Mouse (Mus musculus): ENCODE data around the gene Gfi1b. TPM values are rescaled to one million over a fixed set of nuclear protein-coding genes. Genes with fewer than 3 reads are reported as not detected.

Gene Gfi1b
- total and polyA plus RNA-seq, 3 experiments, result 82.9 to 277 (median 194) TPM

- Histone ChIP-seq H3K4me1 (ENCODE audit: control insufficient read depth in 1 of 2, insufficient read depth in 2 of 2, low read length in 2 of 2) (no peaks in the 10 kb centered on the region), H3K9me3 (replicated peaks; ENCODE audit: insufficient read depth, low read length) (no peaks in the 10 kb centered on the region), H3K27ac (ENCODE audit: control insufficient read depth, low read depth, low read length) (no peak overlapping the region), H3K27me3 (ENCODE audit: control insufficient read depth in 1 of 2, insufficient read depth in 2 of 2, low read length in 2 of 2) (no peaks in the 10 kb centered on the region), H3K36me3 (ENCODE audit: control insufficient read depth in 1 of 2, insufficient read depth in 2 of 2, low read length in 2 of 2) (no peaks in the 10 kb centered on the region), H3K9ac (ENCODE audit: control insufficient read depth, low read depth, low read length, poor library complexity, severe bottlenecking) (no peak overlapping the region), H3K79me2 (ENCODE audit: control insufficient read depth, insufficient read depth, low read length, poor library complexity) (no peaks in the 10 kb centered on the region), H3K4me3 (ENCODE audit: control insufficient read depth in 1 of 2, insufficient read depth in 1 of 2, low read depth in 2 of 2, low read length in 2 of 2) (no peak overlapping the region)
- no peak for DNase-seq (ENCODE audit: low read depth, low spot score)
- no peak for TF ChIP-seq TCF12 (IDR thresholded peaks at IDR 0.05; ENCODE audit: low read depth, low read length)
- no peak for TF ChIP-seq SIN3A (IDR thresholded peaks at IDR 0.05; ENCODE audit: low read length)
- TF ChIP-seq BHLHE40 (IDR thresholded peaks at IDR 0.05; ENCODE audit: borderline replicate concordance, low read depth, low read length), result no peak
- TF ChIP-seq GABPA (IDR thresholded peaks at IDR 0.05; ENCODE audit: low read depth, low read length), result no peak
- TF ChIP-seq CHD1 (IDR thresholded peaks at IDR 0.05; ENCODE audit: low read depth, low read length), result no peak
- TF ChIP-seq USF1 (IDR thresholded peaks at IDR 0.05; ENCODE audit: low read depth, low read length), result no peak
- no peak for TF ChIP-seq JUND (IDR thresholded peaks at IDR 0.05; ENCODE audit: low read depth, low read length)
- TF ChIP-seq NRF1 (IDR thresholded peaks at IDR 0.05; ENCODE audit: insufficient read depth, low read depth, low read length, poor library complexity, severe bottlenecking), result no peak
- TF ChIP-seq TAL1 (IDR thresholded peaks at IDR 0.05; ENCODE audit: low read length), result no peak
- no peak for TF ChIP-seq MYC (IDR thresholded peaks at IDR 0.05; ENCODE audit: low read depth, low read length)
- no peak for TF ChIP-seq USF2 (IDR thresholded peaks at IDR 0.05; ENCODE audit: borderline replicate concordance in 1 of 2, insufficient read depth in 1 of 2, low read depth in 1 of 2, low read length in 2 of 2)
- TF ChIP-seq MAX (IDR thresholded peaks at IDR 0.05; ENCODE audit: low read length), result no peak
- no peak for TF ChIP-seq MEF2A (IDR thresholded peaks at IDR 0.05; ENCODE audit: extremely low read depth, insufficient replicate concordance, low read depth, low read length, poor library complexity, severe bottlenecking)
- TF ChIP-seq GATA1 (IDR thresholded peaks at IDR 0.05; ENCODE audit: low read depth, low read length), result no peak
- no peak for TF ChIP-seq MYB (IDR thresholded peaks at IDR 0.05; ENCODE audit: low read depth, low read length)
- no peak for TF ChIP-seq POLR2AphosphoS5 (IDR thresholded peaks at IDR 0.05; ENCODE audit: borderline replicate concordance, low read depth, low read length)
- TF ChIP-seq TBP (IDR thresholded peaks at IDR 0.05; ENCODE audit: low read depth, low read length), result no peak
These were observed 8.2 kb upstream of the Gfi1b start for GRCm38 (mm10) chr2:28629911-28630381.

GRCm38 (mm10) chr2:28628053-28628452 is 6.3 kb upstream of the Gfi1b start:
- DNase-seq (ENCODE audit: low read depth, low spot score), result peak; percentile 40
- Histone ChIP-seq H3K27me3 (ENCODE audit: control insufficient read depth in 1 of 2, insufficient read depth in 2 of 2, low read length in 2 of 2) (no peaks in the 10 kb centered on the region), H3K4me1 (ENCODE audit: control insufficient read depth in 1 of 2, insufficient read depth in 2 of 2, low read length in 2 of 2) (no peaks in the 10 kb centered on the region; a peak in 1 of 4 replicates), H3K9ac (ENCODE audit: control insufficient read depth, low read depth, low read length, poor library complexity, severe bottlenecking) (no peak overlapping the region), H3K9me3 (replicated peaks; ENCODE audit: insufficient read depth, low read length) (no peaks in the 10 kb centered on the region), H3K79me2 (ENCODE audit: control insufficient read depth, insufficient read depth, low read length, poor library complexity) (no peaks in the 10 kb centered on the region; the same call in 1 of the 2 replicates), H3K4me3 (ENCODE audit: control insufficient read depth in 1 of 2, insufficient read depth in 1 of 2, low read depth in 2 of 2, low read length in 2 of 2) (no peak overlapping the region), H3K36me3 (ENCODE audit: control insufficient read depth in 1 of 2, insufficient read depth in 2 of 2, low read length in 2 of 2) (no peaks in the 10 kb centered on the region), H3K27ac (ENCODE audit: control insufficient read depth, low read depth, low read length) (no peak overlapping the region)
- TF ChIP-seq MXI1 (IDR thresholded peaks at IDR 0.05; ENCODE audit: low read depth, low read length), result no peak
- no peak for TF ChIP-seq TBP (IDR thresholded peaks at IDR 0.05; ENCODE audit: low read depth, low read length)
- no peak for TF ChIP-seq HCFC1 (IDR thresholded peaks at IDR 0.05; ENCODE audit: low read depth, low read length)
- TF ChIP-seq CTCF (IDR thresholded peaks at IDR 0.05 in 2 of 3, conservative IDR thresholded peaks at IDR 0.05 in 1 of 3; ENCODE audit: control insufficient read depth in 1 of 3, insufficient read depth in 1 of 3, low read depth in 2 of 3, low read length in 3 of 3, poor library complexity in 1 of 3, severe bottlenecking in 1 of 3), result peak; percentile 10 to 63 (median 35); a peak in 5 of 6 replicates
- TF ChIP-seq POLR2AphosphoS2 (IDR thresholded peaks at IDR 0.05; ENCODE audit: low read length), result no peak
- no peak for TF ChIP-seq POLR2AphosphoS5 (IDR thresholded peaks at IDR 0.05; ENCODE audit: borderline replicate concordance, low read depth, low read length)
- peak; percentile 29; the same call in 1 of the 2 replicates for TF ChIP-seq ZC3H11A (IDR thresholded peaks at IDR 0.05; ENCODE audit: low read depth, low read length)
- no peak for TF ChIP-seq ZMIZ1 (IDR thresholded peaks at IDR 0.05; ENCODE audit: low read depth, low read length)
- no peak for TF ChIP-seq SIN3A (IDR thresholded peaks at IDR 0.05; ENCODE audit: low read length)
- peak; percentile 28; the same call in 1 of the 2 replicates for TF ChIP-seq MYC (IDR thresholded peaks at IDR 0.05; ENCODE audit: low read depth, low read length)
- no peak for TF ChIP-seq CHD2 (IDR thresholded peaks at IDR 0.05; ENCODE audit: low read length)
- TF ChIP-seq MAX (IDR thresholded peaks at IDR 0.05; ENCODE audit: low read length), result no peak
- no peak for TF ChIP-seq MAFK (IDR thresholded peaks at IDR 0.05; ENCODE audit: borderline replicate concordance, low read depth, low read length)
- TF ChIP-seq USF2 (IDR thresholded peaks at IDR 0.05; ENCODE audit: borderline replicate concordance in 1 of 2, insufficient read depth in 1 of 2, low read depth in 1 of 2, low read length in 2 of 2), result no peak
- TF ChIP-seq MAZ (IDR thresholded peaks at IDR 0.05; ENCODE audit: low read depth, low read length), result no peak
- TF ChIP-seq TAL1 (IDR thresholded peaks at IDR 0.05; ENCODE audit: low read length), result no peak
- TF ChIP-seq RCOR1 (IDR thresholded peaks at IDR 0.05; ENCODE audit: low read depth, low read length), result no peak
- TF ChIP-seq KAT2A (conservative IDR thresholded peaks at IDR 0.05; ENCODE audit: low read depth, low read length), result no peak
- TF ChIP-seq CHD1 (IDR thresholded peaks at IDR 0.05; ENCODE audit: low read depth, low read length), result no peak
- no peak for TF ChIP-seq BHLHE40 (IDR thresholded peaks at IDR 0.05; ENCODE audit: borderline replicate concordance, low read depth, low read length)
- no peak for TF ChIP-seq JUND (IDR thresholded peaks at IDR 0.05; ENCODE audit: low read depth, low read length)
- TF ChIP-seq ELF1 (IDR thresholded peaks at IDR 0.05; ENCODE audit: low read depth, low read length), result no peak

Data from MEL (cell line).